Mouse (Mus musculus) urinary bladder, postnatal 25 days (tissue): ENCODE measurements around the gene Gm3755.
"Not testable (repeated sequence)": the region's sequence is repeated elsewhere in the genome, so short reads cannot be mapped to it uniquely, and the experiment has no call there.

Source experiments
- DNase-seq: peaks from one replicate; pipeline ENCODE4 v3.0.0; 2022; ENCODE audit warnings: low spot score

Gene Gm3755

DNA sequence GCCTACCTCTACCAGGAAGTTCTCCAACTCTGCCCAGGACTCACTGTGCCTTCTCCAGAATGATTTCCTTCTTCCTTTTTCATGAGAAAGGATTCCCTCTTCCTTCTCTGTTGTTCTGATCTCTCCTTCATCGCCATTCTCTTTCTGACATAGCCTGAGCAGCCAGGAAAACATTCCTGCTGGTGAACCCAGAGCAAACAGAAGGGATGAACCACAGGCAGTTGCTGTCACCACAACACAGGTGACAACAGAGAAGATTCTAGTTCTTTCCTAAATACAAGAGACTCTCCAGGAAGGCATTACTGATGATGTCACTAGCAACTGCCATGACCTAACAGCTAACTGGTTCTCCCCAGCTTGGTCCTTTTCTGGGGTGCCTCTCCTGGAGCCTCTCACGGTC, at the start of gene Gm3755:
TSS of gene Gm3755 (minus strand) at position 101 of the 400 bp plus-strand sequence.
- not testable (repeated sequence) for DNase-seq

DNA sequence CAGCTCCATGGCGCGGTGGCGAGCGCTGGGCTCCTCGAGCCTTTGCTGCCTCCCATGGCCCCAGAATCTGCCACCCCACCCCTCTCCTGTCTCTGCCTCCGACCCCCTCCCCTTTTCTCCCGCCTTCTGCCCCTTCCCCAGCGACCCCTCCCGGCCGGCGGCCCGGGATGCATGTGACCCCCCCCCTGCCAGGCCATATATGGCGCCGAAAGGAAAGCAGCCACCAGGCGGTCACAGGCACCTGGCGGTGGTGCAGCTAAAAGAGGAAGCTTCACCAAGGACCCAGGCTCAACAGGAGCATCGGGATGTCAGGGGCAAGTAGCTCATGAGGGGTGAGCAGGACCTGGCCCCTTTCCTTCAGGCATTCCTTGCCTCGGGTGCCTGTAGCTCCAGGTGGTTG, 38.0 kb upstream of the Gm3755 start:
- not testable (repeated sequence) for DNase-seq

DNA sequence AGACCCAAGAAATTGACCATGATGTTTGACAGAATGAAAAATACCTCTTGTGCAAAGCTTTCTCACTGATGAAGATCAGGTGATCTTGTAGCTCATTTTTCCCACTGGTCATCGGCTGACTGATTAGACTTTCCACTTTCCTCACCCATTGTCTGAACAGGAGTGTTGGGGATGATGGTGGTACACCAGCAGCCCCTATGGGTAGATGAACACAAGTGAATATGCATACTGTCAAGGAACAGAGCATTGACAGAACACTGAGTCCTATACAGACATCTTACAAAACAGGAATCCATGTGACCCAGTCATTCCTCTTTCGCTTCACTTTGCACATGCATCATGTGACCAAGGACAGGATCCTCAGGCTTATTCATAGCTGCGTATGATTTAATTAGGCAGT, 32.9 kb upstream of the Gm3755 start, which contains the start of gene Gm3752:
TSS of gene Gm3752 (minus strand) at position 101 of the 400 bp plus-strand sequence.
- DNase-seq, result not testable (repeated sequence)

DNA sequence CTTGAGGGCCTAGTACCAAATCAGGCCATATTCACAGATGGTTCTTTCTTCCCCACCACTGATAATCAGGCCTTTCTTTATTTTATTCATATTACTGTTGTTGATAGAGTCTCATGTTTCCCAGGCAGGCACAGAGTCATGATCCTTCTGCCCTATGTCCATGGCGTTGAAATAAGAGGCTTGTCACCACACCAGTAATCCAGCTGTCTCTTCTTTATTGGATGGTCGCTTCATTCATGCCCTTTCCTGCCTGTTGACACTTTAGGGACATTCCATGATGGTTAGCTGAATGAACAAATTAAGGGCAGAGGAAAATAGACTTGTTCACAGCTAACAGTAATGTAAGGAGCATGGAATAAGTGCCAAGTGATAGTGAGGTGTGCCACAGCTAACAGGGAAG, 28.2 kb downstream of the Gm3755 start:
- not testable (repeated sequence) for DNase-seq
